Mouse (Mus musculus): ENCODE measurements around the gene Rnasel.

DNA sequence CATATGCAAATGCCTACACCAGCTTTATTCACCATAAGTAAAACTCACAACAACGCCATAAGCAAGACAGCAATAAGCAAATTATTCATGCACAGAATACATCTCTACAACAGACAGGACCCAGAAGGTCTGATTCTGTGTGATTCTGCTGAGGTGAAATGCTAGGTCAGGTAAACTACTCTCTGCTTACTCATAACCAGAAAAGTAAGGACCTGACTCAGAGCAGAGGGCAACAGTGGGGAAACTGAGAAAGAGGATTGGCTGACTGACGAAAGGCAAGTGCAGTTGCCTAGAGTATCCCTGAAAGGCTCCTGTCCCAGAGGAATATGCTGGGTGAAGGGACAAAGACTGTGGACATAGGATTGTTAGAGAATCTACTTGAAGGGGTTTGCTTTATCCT, 36.6 kb upstream of the Rnasel start:
- TF ChIP-seq CTCF (IDR thresholded peaks at IDR 0.05; ENCODE audit: low read depth), result no peak
- TF ChIP-seq EP300 (IDR thresholded peaks at IDR 0.05; ENCODE audit: low read depth), result no peak
